Mouse (Mus musculus) MN1 (cell line): ENCODE results near the gene Rtl6.

Experiments
- DNase-seq: peaks from one replicate; pipeline ENCODE4 v3.0.0-alpha.2; 2016; ENCODE audit warnings: low spot score

Rtl6 gene

GRCm38 (mm10) chr15:84557189-84557921, at the start of gene Rtl6:
Gene Rtl6 (minus strand): TSS chr15:84557823.
- DNase-seq = peak; percentile 40

GRCm38 (mm10) chr15:84603267-84603963, 45.8 kb upstream of the Rtl6 start:
- peak; percentile 67 for DNase-seq

- DNase-seq = no peak
Measured at GRCm38 (mm10) chr15:84600977-84601595, 43.5 kb upstream of the Rtl6 start.

GRCm38 (mm10) chr15:84598911-84599310, 41.3 kb upstream of the Rtl6 start:
- no peak for DNase-seq

- no peak for DNase-seq
Measured at GRCm38 (mm10) chr15:84597816-84598215, 40.2 kb upstream of the Rtl6 start.

GRCm38 (mm10) chr15:84597021-84597420, 39.4 kb upstream of the Rtl6 start:
- no peak for DNase-seq

- no peak for DNase-seq
Measured at GRCm38 (mm10) chr15:84595241-84595945, 37.8 kb upstream of the Rtl6 start.

- DNase-seq = no peak
Measured at GRCm38 (mm10) chr15:84593514-84593913, 35.9 kb upstream of the Rtl6 start.

- DNase-seq = peak; percentile 57
Measured at GRCm38 (mm10) chr15:84592240-84592639, 34.6 kb upstream of the Rtl6 start.

- peak; percentile 40 for DNase-seq
Measured at GRCm38 (mm10) chr15:84591573-84592139, 34.0 kb upstream of the Rtl6 start.

- peak; percentile 75 for DNase-seq
Measured at GRCm38 (mm10) chr15:84588371-84588821, 30.8 kb upstream of the Rtl6 start.

- no peak for DNase-seq
Measured at GRCm38 (mm10) chr15:84578607-84579006, 21.0 kb upstream of the Rtl6 start.

GRCm38 (mm10) chr15:84577019-84577418, 19.4 kb upstream of the Rtl6 start:
- DNase-seq = no peak

- DNase-seq = no peak
Measured at GRCm38 (mm10) chr15:84566568-84567110, 9.0 kb upstream of the Rtl6 start.

GRCm38 (mm10) chr15:84561501-84561900, 3.9 kb upstream of the Rtl6 start:
- no peak for DNase-seq

- DNase-seq = no peak
Measured at GRCm38 (mm10) chr15:84556674-84557073, 949 bp downstream of the Rtl6 start.

GRCm38 (mm10) chr15:84551065-84551464, 6.6 kb downstream of the Rtl6 start:
- no peak for DNase-seq

GRCm38 (mm10) chr15:84549291-84549797, 8.3 kb downstream of the Rtl6 start:
- DNase-seq = no peak

- DNase-seq = no peak
Measured at GRCm38 (mm10) chr15:84546028-84546427, 11.6 kb downstream of the Rtl6 start.

GRCm38 (mm10) chr15:84541175-84541574, 16.4 kb downstream of the Rtl6 start:
- no peak for DNase-seq

- no peak for DNase-seq
Measured at GRCm38 (mm10) chr15:84538974-84539588, 18.5 kb downstream of the Rtl6 start.
